Mouse (Mus musculus) layer of hippocampus, postnatal 25 days (tissue): ENCODE data around the gene Stxbp5l. TPM values are rescaled to one million over a fixed set of nuclear protein-coding genes. Genes with fewer than 3 reads are reported as not detected.
"Not testable (repeated sequence)": the region's sequence is repeated elsewhere in the genome, so short reads cannot be mapped to it uniquely, and the experiment has no call there.

ENCODE experiments used
- DNase-seq, 2 experiments: peaks; one replicate each; pipeline ENCODE4 v3.0.0; 2022; ENCODE audit warnings: mixed read lengths in 2 of 2, low spot score in 1 of 2; ENCODE audit errors: extremely low spot score in 1 of 2
- total RNA-seq, 2 experiments: library from RNA; stranded (reverse); gene quantifications; 2 replicates each; pipeline ENCODE4 v1.2.3; 2021

The Stxbp5l gene
- total RNA-seq: 100 to 1,000 TPM; 111 to 147 TPM

- peak; percentile 90 to 95 for DNase-seq
Observed at GRCm38 (mm10) chr16:37384821-37385344, at the start of gene Stxbp5l. Stxbp5l (minus strand) TSS chr16:37384962.

- peak; percentile 17 to 19 for DNase-seq
Observed at GRCm38 (mm10) chr16:37433418-37434204, 48.8 kb upstream of the Stxbp5l start.

- no peak for DNase-seq
Observed at GRCm38 (mm10) chr16:37425434-37425833, 40.7 kb upstream of the Stxbp5l start.

- DNase-seq: no peak
Observed at GRCm38 (mm10) chr16:37422874-37423273, 38.1 kb upstream of the Stxbp5l start.

- DNase-seq: no peak
Observed at GRCm38 (mm10) chr16:37421851-37422250, 37.1 kb upstream of the Stxbp5l start.

GRCm38 (mm10) chr16:37420512-37420911 is 35.8 kb upstream of the Stxbp5l start:
- no peak for DNase-seq

GRCm38 (mm10) chr16:37405536-37405935 is 20.8 kb upstream of the Stxbp5l start:
- no peak for DNase-seq

GRCm38 (mm10) chr16:37404922-37405321 is 20.2 kb upstream of the Stxbp5l start:
- no peak for DNase-seq

GRCm38 (mm10) chr16:37389964-37390363 is 5.2 kb upstream of the Stxbp5l start:
- no peak for DNase-seq

GRCm38 (mm10) chr16:37389201-37389905 is 4.6 kb upstream of the Stxbp5l start:
- DNase-seq: no peak

GRCm38 (mm10) chr16:37384369-37384768 is 393 bp downstream of the Stxbp5l start:
- peak; percentile 35 to 63 for DNase-seq

GRCm38 (mm10) chr16:37383426-37383825 is 1.3 kb downstream of the Stxbp5l start:
- no peak for DNase-seq

GRCm38 (mm10) chr16:37372716-37373115 is 12.0 kb downstream of the Stxbp5l start:
- no peak for DNase-seq

GRCm38 (mm10) chr16:37367426-37367825 is 17.3 kb downstream of the Stxbp5l start:
- DNase-seq: no peak

GRCm38 (mm10) chr16:37363958-37364357 is 20.8 kb downstream of the Stxbp5l start:
- no peak for DNase-seq

GRCm38 (mm10) chr16:37355621-37356020 is 29.1 kb downstream of the Stxbp5l start:
- no peak for DNase-seq

- no peak for DNase-seq
Observed at GRCm38 (mm10) chr16:37347092-37347491, 37.7 kb downstream of the Stxbp5l start.

- DNase-seq: no peak
Observed at GRCm38 (mm10) chr16:37344960-37345359, 39.8 kb downstream of the Stxbp5l start.

- DNase-seq: not testable (repeated sequence)
Observed at GRCm38 (mm10) chr16:37341446-37341845, 43.3 kb downstream of the Stxbp5l start.

- no peak for DNase-seq
Observed at GRCm38 (mm10) chr16:37338177-37338576, 46.6 kb downstream of the Stxbp5l start.

GRCm38 (mm10) chr16:37337529-37337928 is 47.2 kb downstream of the Stxbp5l start:
- no peak for DNase-seq
